Mouse (Mus musculus) left cerebral cortex, postnatal 10 days (tissue): ENCODE results near the gene Shisa8. TPM values are rescaled to one million over a fixed set of nuclear protein-coding genes. Genes with fewer than 3 reads are reported as not detected.

Source experiments
- DNase-seq, 2 experiments: peaks; one replicate each; pipeline ENCODE4 v3.0.0; 2021 to 2022; ENCODE audit warnings: low spot score in 2 of 2, mixed read lengths in 1 of 2; ENCODE audit errors: extremely low spot score in 1 of 2
- intact Hi-C: fragments of 180-260 bp; cut with DNase I; formaldehyde crosslinking; loops from one replicate; pipeline ENCODE4 v1.15.1; 2025
- total RNA-seq, 2 experiments: library from RNA; stranded (reverse); gene quantifications; 2 replicates each; pipeline ENCODE4 v1.2.3; 2021

The Shisa8 gene
- total RNA-seq, 2 experiments from 2014 or later, result 3.1 to 3.5 TPM

- intact Hi-C loops, result no loop called here
- no peak for DNase-seq
Observed at GRCm38 (mm10) chr15:82208307-82208706, 4.3 kb downstream of the Shisa8 start.

- intact Hi-C loops, result no loop called here
- DNase-seq, result no peak
Observed at GRCm38 (mm10) chr15:82207504-82208219, 5.0 kb downstream of the Shisa8 start.

- intact Hi-C loops, result no loop called here
- no peak for DNase-seq
Observed at GRCm38 (mm10) chr15:82207105-82207459, 5.5 kb downstream of the Shisa8 start.

DNA sequence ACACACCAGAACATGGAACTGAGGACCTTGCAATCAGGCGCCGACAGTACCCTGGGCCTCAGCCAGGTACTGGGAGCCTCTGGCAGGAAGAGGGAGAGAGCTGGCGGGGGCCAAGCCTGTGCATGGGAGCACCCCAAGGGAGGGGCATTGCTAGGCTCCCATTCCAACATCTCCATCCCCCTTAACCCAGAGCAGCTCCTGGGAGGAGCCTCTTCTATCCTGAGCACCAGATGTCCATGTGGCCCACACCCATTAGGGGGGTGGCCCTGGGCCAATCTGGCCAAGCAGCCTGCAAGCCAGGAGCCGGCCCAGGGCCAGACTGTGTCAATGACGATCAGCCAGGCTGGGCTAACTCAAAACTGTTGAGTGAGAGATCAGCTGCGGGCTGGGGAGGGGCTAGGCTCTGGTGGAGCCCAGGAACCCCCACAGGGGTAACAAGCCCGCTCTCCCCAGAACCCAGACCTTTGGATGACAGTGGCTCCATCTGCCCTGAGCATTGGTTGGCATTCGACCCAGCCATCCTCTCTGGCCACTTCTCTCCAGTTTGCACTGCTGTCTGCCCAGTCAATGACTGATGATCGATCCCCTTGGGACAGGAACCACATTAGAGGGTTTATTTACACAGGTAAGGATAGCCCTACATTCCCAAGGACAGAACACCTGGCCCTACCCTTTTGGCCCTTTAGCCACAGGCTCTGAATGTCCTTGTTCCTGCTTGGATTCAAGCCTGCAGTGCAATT is 6.1 kb downstream of the Shisa8 start:
- DNase-seq, result peak; percentile 45 to 83
- intact Hi-C loops, result no loop called here

DNA sequence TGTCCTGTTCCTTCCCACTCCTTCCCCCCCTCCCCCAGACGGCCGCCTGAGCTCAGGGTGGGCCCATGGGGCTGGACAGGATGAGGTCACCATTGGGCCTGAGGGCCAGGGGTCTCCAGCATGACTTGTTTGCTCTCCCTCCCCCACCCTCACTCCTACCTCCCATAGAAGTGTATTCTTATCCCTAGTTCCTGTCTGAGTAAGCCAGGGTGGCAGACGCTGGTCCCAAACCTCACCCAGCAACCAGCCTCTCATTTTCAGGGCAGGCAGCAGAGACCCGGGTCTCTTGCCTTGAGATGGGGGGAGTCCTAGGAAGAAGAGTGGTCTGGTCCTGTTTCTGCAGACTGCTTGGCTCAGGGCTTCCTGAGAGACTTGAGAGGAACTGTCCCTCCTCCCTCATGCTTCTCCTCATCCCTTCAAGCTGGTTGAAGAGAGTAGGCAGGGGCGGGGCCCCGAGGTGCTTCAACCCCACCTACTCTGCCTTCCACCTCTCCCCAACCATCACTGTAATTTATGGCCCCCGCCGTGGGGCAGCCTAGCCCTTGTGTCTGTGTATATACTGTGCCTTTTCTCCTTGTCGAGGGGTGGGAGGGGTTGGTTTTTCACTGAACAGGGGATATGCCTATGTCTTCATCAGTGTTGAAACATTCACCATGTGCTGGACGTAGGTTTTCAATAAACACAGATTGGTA is 7.8 kb downstream of the Shisa8 start:
- no peak for DNase-seq
- intact Hi-C loops, result loop anchor here (5.0 kb wide), 1 partner anchor 38 kb away; no protein-coding TSS in a partner anchor

DNA sequence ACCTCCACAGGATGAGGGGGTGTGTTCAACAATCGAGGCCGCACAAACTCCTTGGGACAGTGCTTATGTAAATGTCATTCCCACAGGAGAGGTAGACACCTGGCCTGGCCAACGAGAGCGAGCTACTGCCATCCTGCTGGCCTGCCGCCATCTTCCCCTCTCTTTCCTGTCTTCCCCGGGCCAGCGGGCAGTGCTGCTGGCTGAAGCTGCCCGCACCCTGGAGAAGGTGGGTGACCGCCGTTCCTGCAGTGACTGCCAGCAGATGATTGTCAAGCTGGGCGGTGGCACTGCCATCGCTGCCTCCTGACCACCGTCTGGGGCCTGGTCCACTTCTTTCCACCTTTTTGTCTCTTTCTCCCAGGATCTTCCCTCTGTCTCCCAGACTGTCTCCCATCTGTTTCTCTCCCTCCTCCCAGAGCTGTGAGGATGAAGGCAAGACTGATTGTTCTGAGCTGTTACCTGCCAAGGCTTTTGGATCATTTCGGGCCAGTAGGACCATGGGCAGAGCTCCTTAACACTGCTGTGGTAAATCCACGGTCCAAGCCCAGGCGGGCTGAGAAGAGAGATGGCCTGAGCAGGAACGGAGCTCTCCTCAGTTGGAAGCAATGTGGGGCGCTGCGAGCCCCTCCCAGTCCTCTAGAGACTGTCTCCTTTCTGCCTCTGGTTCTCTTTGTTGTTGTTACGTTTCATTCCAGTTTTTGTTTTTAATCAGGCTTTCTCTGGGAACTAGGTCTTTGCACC is 8.8 kb downstream of the Shisa8 start:
- no peak for DNase-seq
- intact Hi-C loops, result loop anchor here (5.0 kb wide), 1 partner anchor 36 kb away; no protein-coding TSS in a partner anchor

- DNase-seq, result no peak
- intact Hi-C loops, result loop anchor here (5.0 kb wide), 1 partner anchor 36 kb away; no protein-coding TSS in a partner anchor
Observed at GRCm38 (mm10) chr15:82203090-82203489, 9.5 kb downstream of the Shisa8 start.

GRCm38 (mm10) chr15:82202086-82202485 is 10.5 kb downstream of the Shisa8 start:
- DNase-seq, result no peak
- intact Hi-C loops, result loop anchor here (5.0 kb wide), 1 partner anchor 35 kb away; no protein-coding TSS in a partner anchor

DNA sequence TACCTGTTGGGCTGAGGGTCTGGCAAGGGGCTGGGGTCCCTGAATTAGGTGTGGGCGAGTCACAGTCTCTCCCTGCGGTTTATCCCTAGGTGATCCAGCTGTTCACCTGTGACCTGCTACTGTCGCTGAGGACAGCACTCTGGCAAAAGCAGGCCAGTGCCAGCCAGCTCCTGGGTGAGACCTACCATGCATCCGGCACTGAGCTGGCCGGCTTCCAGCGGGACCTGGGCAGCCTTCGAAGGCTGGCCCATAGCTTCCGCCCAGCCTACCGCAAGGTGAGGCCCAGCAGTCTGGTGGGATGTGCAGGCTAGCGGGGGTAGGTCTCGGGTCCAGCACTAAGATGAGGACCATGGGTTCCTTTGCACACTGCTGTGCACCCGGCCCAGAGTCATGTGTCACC is 13.1 kb downstream of the Shisa8 start:
- intact Hi-C loops, result no loop called here

GRCm38 (mm10) chr15:82198342-82198741 is 14.3 kb downstream of the Shisa8 start:
- DNase-seq, result no peak
- intact Hi-C loops, result no loop called here

More for the DNA sequence above, 13.1 kb downstream of the Shisa8 start:
- DNase-seq, result no peak

DNA sequence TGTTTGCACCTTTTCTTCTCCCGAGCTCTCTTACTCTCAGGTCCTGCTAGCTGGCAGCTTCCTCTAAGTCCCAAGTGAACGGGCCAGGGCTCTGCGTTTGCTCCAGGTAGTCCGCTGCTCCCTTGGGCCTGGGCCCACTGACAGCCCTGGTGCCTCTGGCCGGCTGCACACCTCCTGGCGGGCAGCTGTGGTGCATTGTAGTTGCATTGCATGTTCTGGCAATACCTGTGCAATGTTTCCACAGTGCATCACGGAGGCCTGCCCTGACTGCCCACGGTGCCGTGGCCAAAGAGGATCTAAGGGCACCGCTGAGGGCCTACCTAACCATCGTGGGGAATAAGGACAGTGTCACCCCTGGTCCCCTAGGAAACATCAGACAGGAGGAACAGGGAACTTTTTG is 14.7 kb downstream of the Shisa8 start:
- no peak for DNase-seq
- intact Hi-C loops, result no loop called here

GRCm38 (mm10) chr15:82197246-82197750 is 15.3 kb downstream of the Shisa8 start:
- intact Hi-C loops, result no loop called here
- DNase-seq, result no peak

- intact Hi-C loops, result no loop called here
- DNase-seq, result no peak
Observed at GRCm38 (mm10) chr15:82196300-82196699, 16.3 kb downstream of the Shisa8 start.

DNA sequence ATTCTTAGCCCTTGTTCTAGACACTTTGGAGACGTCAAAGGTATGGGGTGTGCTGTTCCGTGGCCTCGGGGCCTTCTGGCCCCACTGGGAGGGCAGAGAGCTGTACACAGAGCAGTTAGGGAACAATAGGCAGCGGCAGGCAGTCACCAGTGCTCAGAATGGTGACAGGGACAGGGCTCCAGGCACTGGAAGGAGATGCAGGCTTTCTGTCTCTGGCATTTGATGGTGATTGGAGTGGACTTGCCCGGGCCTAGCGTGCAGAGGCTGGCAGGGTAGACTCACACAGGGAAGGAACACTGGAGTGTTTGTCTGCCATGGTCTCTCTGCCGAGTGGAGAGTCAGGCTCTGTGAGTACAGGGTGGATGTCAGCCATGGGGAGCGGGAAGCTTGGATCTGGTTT is 20.0 kb downstream of the Shisa8 start:
- intact Hi-C loops, result no loop called here
- DNase-seq, result no peak

- no peak for DNase-seq
Observed at GRCm38 (mm10) chr15:82188481-82189240, 24.0 kb downstream of the Shisa8 start.

GRCm38 (mm10) chr15:82187924-82188323 is 24.7 kb downstream of the Shisa8 start:
- DNase-seq, result no peak
- intact Hi-C loops, result no loop called here

More at GRCm38 (mm10) chr15:82188481-82189240, 24.0 kb downstream of the Shisa8 start:
- intact Hi-C loops, result no loop called here

GRCm38 (mm10) chr15:82187401-82187800 is 25.2 kb downstream of the Shisa8 start:
- DNase-seq, result no peak
- intact Hi-C loops, result no loop called here

- no peak for DNase-seq
- intact Hi-C loops, result no loop called here
Observed at GRCm38 (mm10) chr15:82186931-82187330, 25.7 kb downstream of the Shisa8 start.
